Mouse (Mus musculus) liver, postnatal 0 days (tissue): ENCODE measurements around the gene Pex16. TPM values are rescaled to one million over a fixed set of nuclear protein-coding genes. Genes with fewer than 3 reads are reported as not detected.
A peak's percentile ranks its signal among the peaks of the same experiment; 100 is the strongest.

Experiments used
- ATAC-seq: fragments of 200-750 bp; cut with Nextera tagmentation; 2 replicates; pipeline ENCODE4 v1.8.0; 2017; ENCODE audit warnings: mild to moderate bottlenecking, moderate library complexity
- DNase-seq: peaks from one replicate; pipeline ENCODE4 v3.0.0-alpha.2; 2016
- H3K27ac ChIP-seq: fragments of 300-500 bp; sonication (generic); 2 replicates; pipeline ENCODE4 v1.5.1; 2014; ENCODE audit warnings: antibody characterized with exemption, moderate library complexity, mild to moderate bottlenecking, low read depth
- H3K27me3 ChIP-seq: fragments of 300-500 bp; sonication (generic); 2 replicates; pipeline ENCODE4 v1.6.1; 2014; ENCODE audit warnings: low read length, control low read depth, mixed read lengths; ENCODE audit not compliant: insufficient read depth
- H3K36me3 ChIP-seq: fragments of 300-500 bp; sonication (generic); replicated peaks from 2 replicates; pipeline ENCODE4 v1.6.1; 2014; ENCODE audit warnings: mild to moderate bottlenecking, control low read depth, low read length, moderate library complexity, mixed read lengths; ENCODE audit not compliant: insufficient read depth
- H3K4me1 ChIP-seq: fragments of 300-500 bp; sonication (generic); 2 replicates; pipeline ENCODE4 v1.6.1; 2014; ENCODE audit warnings: antibody characterized with exemption, mild to moderate bottlenecking, control low read depth; ENCODE audit not compliant: insufficient read depth
- H3K4me2 ChIP-seq: fragments of 300-500 bp; sonication (generic); 2 replicates; pipeline ENCODE4 v1.6.1; 2014; ENCODE audit warnings: low read depth, mild to moderate bottlenecking, low read length, moderate library complexity, mixed read lengths
- H3K4me3 ChIP-seq: fragments of 300-500 bp; sonication (generic); 2 replicates; pipeline ENCODE4 v1.5.1; 2014; ENCODE audit warnings: low read depth, low read length
- H3K9ac ChIP-seq: fragments of 300-500 bp; sonication (generic); replicated peaks from 2 replicates; pipeline ENCODE4 v1.6.1; 2014; ENCODE audit warnings: mild to moderate bottlenecking, moderate library complexity
- H3K9me3 ChIP-seq: fragments of 300-500 bp; sonication (generic); 2 replicates; pipeline ENCODE4 v1.6.1; 2016; ENCODE audit warnings: mild to moderate bottlenecking, control low read depth, low read length, mixed read lengths
- CTCF ChIP-seq: sonication (generic); IDR thresholded peaks from 2 replicates; pipeline ENCODE4 v1.5.1; 2016; ENCODE audit warnings: antibody characterized with exemption, low read depth
- EP300 ChIP-seq: IDR thresholded peaks from 2 replicates; pipeline ENCODE4 v1.6.1; 2016; ENCODE audit warnings: antibody characterized with exemption, low read depth, mild to moderate bottlenecking
- WGBS: fragments of 180-500 bp; shearing (Covaris S2); extraction: QIAGEN DNeasy Blood & Tissue Kit; methylation state at CpG from one replicate; pipeline ENCODE4 v1.1.7; 2014; ENCODE audit not compliant: insufficient replicate concordance; 5-methylcytosine and 5-hydroxymethylcytosine counted together
- polyA plus RNA-seq: library from polyadenylated mRNA; unstranded; fragments of >200 nt; fragmentation: Nextera tagmentation; extraction: Ambion mirVana; gene quantifications from 2 replicates; pipeline ENCODE4 v1.2.1, GENCODE M21; 2015

Pex16 gene
- polyA plus RNA-seq, 1 experiment from 2014 or later, result 90.6 TPM

- no peak overlapping the region for H3K9ac ChIP-seq
Observed at GRCm38 (mm10) chr2:92421723-92422387, 47.4 kb downstream of the Pex16 start.

GRCm38 (mm10) chr2:92422388-92423135, 48.1 kb downstream of the Pex16 start:
- Histone ChIP-seq H3K27me3 (no peaks in the 10 kb centered on the region), H3K4me3 (no peak overlapping the region), H3K4me2 (no peak overlapping the region), H3K9me3 (no peaks in the 10 kb centered on the region), H3K4me1 (peaks cover 25% of the 10 kb centered on the region), H3K36me3 (peaks cover 74% of the 10 kb centered on the region), H3K27ac (peak overlapping the region; percentile 83), H3K9ac (no peak overlapping the region)
- no peak for DNase-seq
- TF ChIP-seq CTCF (peak; percentile 53), EP300 (no peak)
- peak; percentile 30; the same call in 1 of the 2 replicates for ATAC-seq
- WGBS, result 47% methylated on average over 10 of the region's 10 CpGs

More at GRCm38 (mm10) chr2:92421723-92422387, 47.4 kb downstream of the Pex16 start:
- Histone ChIP-seq H3K27ac (peak overlapping the region; percentile 83), H3K9me3 (no peaks in the 10 kb centered on the region), H3K4me1 (peaks cover 25% of the 10 kb centered on the region), H3K36me3 (peaks cover 81% of the 10 kb centered on the region), H3K4me2 (no peak overlapping the region), H3K4me3 (no peak overlapping the region), H3K27me3 (no peaks in the 10 kb centered on the region)
- DNase-seq (peak; percentile 51), ATAC-seq (peak; percentile 93)
- TF ChIP-seq EP300 (peak; percentile 40; the same call in 1 of the 2 replicates), CTCF (no peak)
- WGBS, result 77% methylated on average over 7 of the region's 7 CpGs

GRCm38 (mm10) chr2:92423156-92423555, 48.7 kb downstream of the Pex16 start:
- Histone ChIP-seq H3K27ac (peak overlapping the region; percentile 83; the same call in 1 of the 2 replicates), H3K27me3 (no peaks in the 10 kb centered on the region), H3K4me2 (no peak overlapping the region), H3K9me3 (no peaks in the 10 kb centered on the region), H3K9ac (no peak overlapping the region), H3K4me3 (no peak overlapping the region), H3K36me3 (peaks cover 69% of the 10 kb centered on the region), H3K4me1 (peaks cover 26% of the 10 kb centered on the region)
- no peak for DNase-seq
- no peak for ATAC-seq
- TF ChIP-seq EP300 (no peak), CTCF (no peak)
- 85% methylated on average over 9 of the region's 9 CpGs for WGBS

DNA sequence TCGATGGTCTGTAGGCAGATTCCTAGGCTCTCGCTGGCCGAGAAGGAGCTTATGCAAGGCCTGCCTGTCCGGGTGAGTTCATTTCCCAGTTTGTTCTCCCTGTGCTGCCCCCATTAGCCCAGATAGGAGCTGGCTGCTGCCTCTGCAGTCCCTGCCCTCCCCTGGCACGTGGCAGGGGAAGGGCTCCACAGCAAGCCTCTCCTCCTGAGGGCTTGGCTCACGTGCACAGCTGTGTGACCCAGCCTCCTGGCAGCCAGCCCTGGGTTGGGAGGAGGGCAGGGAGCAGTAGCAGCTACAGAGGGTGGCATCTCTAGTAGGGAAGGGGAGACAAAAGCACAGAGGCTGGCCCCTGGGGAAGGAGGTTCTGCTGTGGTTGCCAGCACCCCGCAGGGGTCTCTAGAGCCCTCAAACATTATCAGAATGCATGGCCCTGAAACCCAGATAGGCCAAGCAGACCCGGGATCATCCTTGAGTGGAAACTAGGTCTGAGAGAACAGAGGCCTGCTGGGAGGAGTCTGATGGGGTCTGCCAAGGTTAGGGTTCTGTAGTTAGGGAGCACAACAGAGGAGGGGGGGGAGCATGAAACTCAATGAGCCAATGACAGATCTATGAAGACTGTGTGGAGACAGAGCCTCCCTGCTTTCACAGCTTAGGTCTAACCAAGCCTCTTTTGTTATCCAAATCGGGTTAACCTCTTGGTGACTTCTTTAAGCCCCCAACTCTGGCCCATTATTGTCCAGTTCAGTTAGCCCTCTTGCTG, 49.4 kb downstream of the Pex16 start:
- DNase-seq, result peak; percentile 73
- ATAC-seq, result peak; percentile 13; the same call in 1 of the 2 replicates
- WGBS, result 71% methylated on average over 9 of the region's 9 CpGs
- Histone ChIP-seq H3K4me1 (peaks cover 33% of the 10 kb centered on the region), H3K27me3 (no peaks in the 10 kb centered on the region), H3K9me3 (no peaks in the 10 kb centered on the region), H3K27ac (peak overlapping the region; percentile 19; the same call in 1 of the 2 replicates), H3K4me2 (no peak overlapping the region), H3K36me3 (peaks cover 62% of the 10 kb centered on the region), H3K4me3 (no peak overlapping the region), H3K9ac (no peak overlapping the region; the same call in 1 of the 2 replicates)
- TF ChIP-seq CTCF (no peak), EP300 (no peak; the same call in 1 of the 2 replicates)

DNA sequence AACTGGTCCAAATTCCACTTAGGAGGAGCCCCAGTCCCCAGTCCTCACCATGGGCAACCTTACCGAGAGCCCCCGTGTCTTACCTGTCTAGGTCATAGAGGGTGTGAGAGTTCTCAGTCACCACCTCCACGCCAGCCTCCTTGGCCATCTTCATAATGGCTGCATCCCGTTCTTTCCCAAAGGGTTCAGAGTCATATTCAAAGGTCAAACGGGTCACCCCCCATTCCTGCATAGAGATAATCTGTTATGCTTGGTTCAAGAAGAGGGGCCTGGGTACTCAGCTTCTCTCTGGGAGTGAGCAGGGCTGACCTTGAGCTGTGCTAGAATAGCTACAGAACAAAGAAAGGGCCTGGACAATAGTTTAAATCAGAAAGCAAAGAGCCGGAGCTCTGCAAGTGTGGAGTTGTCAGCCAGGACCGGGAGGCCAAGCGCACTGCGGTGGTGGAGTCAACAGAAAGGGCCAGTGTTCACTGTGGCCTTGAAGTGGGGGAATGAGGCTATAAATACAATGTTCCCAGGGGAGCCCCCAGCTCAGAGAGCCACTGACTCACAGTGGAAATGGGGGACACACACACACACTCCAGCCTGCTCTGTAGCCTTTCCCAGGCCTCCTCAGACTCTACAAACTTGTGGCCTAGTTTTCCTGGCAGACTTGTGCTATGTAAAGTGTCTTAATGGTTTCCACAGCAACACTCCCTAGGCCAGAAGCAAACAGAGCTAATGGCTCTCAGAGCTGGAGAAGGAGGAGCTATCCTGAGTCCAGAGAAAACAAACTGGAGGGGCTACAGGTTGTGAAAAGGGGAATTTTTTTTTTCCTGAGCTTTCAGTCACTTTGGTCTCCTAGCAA, 50.2 kb downstream of the Pex16 start:
- Histone ChIP-seq H3K4me1 (peaks cover 41% of the 10 kb centered on the region), H3K9ac (no peak overlapping the region; the same call in 1 of the 2 replicates), H3K9me3 (no peaks in the 10 kb centered on the region), H3K27me3 (no peaks in the 10 kb centered on the region), H3K4me2 (no peak overlapping the region), H3K27ac (peak overlapping the region; percentile 19; the same call in 1 of the 2 replicates), H3K36me3 (peaks cover 58% of the 10 kb centered on the region), H3K4me3 (no peak overlapping the region)
- 72% methylated on average over 9 of the region's 9 CpGs for WGBS
- DNase-seq, result no peak
- no peak for TF ChIP-seq CTCF
- TF ChIP-seq EP300, result no peak
- ATAC-seq, result no peak
